Mouse (Mus musculus) bone marrow, adult 2 months (tissue): ENCODE data around the gene Klhl21.

Experiments used
- CTCF ChIP-seq: fragments of 200-500 bp; IDR thresholded peaks from 2 replicates; pipeline ENCODE4 v1.5.1; 2011; ENCODE audit warnings: low read length, control low read depth; ENCODE audit not compliant: control insufficient read depth, insufficient read depth
- POLR2A ChIP-seq: fragments of 200-500 bp; IDR thresholded peaks from 2 replicates; pipeline ENCODE4 v1.6.1; 2011; ENCODE audit warnings: low read depth, mild to moderate bottlenecking, control low read depth, low read length, borderline replicate concordance; ENCODE audit not compliant: control insufficient read depth

DNA sequence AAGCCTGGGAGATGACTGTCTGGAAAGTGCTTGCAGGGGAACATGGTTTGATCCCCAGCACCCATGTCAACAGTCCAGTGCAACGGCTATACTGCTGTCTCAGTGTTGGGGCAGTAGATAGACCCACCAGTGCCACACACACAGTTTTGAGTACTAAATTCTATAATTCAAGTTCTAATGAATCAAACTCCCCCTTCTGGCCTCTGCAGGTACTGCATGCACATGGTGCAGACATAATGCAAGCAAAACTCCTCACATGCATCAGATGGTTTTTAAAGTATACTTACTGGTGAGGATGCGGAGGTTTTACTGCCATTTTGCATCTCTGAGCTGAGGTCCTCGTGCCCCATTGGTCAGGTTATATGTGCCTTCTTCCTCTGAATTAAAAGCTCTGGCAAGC is 33.2 kb upstream of the Klhl21 start:
- TF ChIP-seq CTCF (no peak), POLR2A (no peak)
